Mouse (Mus musculus) Patski (cell line): ENCODE data around the gene Dpf3. TPM values are rescaled to one million over a fixed set of nuclear protein-coding genes. Genes with fewer than 3 reads are reported as not detected.

ENCODE experiments used
- ATAC-seq: fragments of 100-300 bp; one replicate; pipeline ENCODE4 v1.8.0; 2021
- CTCF ChIA-PET: fragments of 350-600 bp; sonication (Branson Sonifier 250); formaldehyde crosslinking; loops from one replicate; lab custom pipeline; 2022; ENCODE audit warnings: inconsistent platforms; lab: Charles Lee
- POLR2A ChIA-PET: fragments of 350-600 bp; sonication (Branson Sonifier 250); formaldehyde crosslinking; loops from one replicate; lab custom pipeline; 2022; ENCODE audit warnings: antibody characterized with exemption, inconsistent platforms; lab: Charles Lee
- DNase-seq: peaks from one replicate; pipeline ENCODE4 v3.0.0-alpha.2; 2011; ENCODE audit warnings: low read depth, low spot score
- H3K27me3 ChIP-seq: fragments of 371-371 bp; one replicate; pipeline ENCODE4 v1.5.1; 2021
- CTCF ChIP-seq: fragments of 100-300 bp; IDR thresholded peaks from one replicate; pipeline ENCODE4 v1.5.1; 2021
- in situ Hi-C: fragments of 300-500 bp; cut with MboI; formaldehyde crosslinking; loops from 3 replicates; pipeline ENCODE4 v1.11.1; 2018; ENCODE audit warnings: low pct_unique_long_range_greater_than_20kb, mixed read lengths
- polyA plus RNA-seq: library from polyadenylated mRNA; unstranded; gene quantifications from one replicate; pipeline ENCODE4 v1.2.3, GENCODE M21; 2021

Gene Dpf3
- polyA plus RNA-seq, 1 experiment from 2014 or later: 0.15 TPM

GRCm38 (mm10) chr12:83286496-83287492, 200.7 kb downstream of the Dpf3 start:
- POLR2A ChIA-PET: no interaction called here
- CTCF ChIA-PET: no interaction called here
- DNase-seq (no peak), ATAC-seq (no peak)
- peaks cover 6% of the 10 kb centered on the region for H3K27me3 ChIP-seq
- in situ Hi-C loops: no loop called here
- no peak for TF ChIP-seq CTCF

DNA sequence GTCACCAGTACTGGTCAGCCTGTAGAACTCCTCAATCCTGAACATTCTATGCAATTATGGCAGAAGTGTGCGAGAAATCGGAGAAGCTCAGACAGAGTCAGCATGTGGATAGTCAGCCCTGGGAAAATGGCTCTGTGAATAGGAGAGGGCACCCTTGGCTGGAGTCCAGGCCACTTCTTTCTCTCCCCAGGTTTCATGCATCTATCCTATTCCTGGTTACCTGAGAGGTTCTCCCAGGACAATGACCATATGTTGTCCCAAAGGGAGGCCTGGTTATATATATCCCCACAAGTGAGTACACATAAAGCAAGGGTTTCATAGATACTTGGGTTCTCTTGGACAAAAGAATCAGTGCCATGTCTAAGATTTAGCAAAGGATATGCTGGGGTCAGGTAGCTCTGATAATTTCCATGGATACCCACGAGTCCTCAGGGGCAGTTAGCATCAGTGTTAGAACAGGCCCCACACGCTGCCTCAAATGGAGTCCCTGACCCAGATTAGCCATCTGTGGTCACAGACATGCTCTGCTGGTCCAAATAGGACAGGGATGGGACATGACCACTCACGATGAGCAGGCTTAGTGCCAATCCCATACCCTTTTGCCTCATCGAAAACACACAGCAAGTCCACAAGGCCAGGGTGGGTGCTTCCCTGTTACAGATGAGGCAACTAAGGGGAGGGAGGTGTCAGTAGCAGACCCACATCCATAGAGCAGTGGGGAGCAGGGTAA, 203.8 kb downstream of the Dpf3 start:
- DNase-seq (no peak), ATAC-seq (no peak)
- POLR2A ChIA-PET: no interaction called here
- no peak for TF ChIP-seq CTCF
- CTCF ChIA-PET: no interaction called here
- peaks cover 9% of the 10 kb centered on the region for H3K27me3 ChIP-seq
- in situ Hi-C loops: no loop called here

- in situ Hi-C loops: no loop called here
- H3K27me3 ChIP-seq: peaks cover 29% of the 10 kb centered on the region
- ChIA-PET POLR2A (no interaction called here), CTCF (interaction anchor here (0.5 kb wide), 1 partner anchor 48 kb away, joined by 3 read pairs; no protein-coding TSS in a partner anchor)
- ATAC-seq (no peak), DNase-seq (no peak)
- no peak for TF ChIP-seq CTCF
Measured at GRCm38 (mm10) chr12:83277537-83278441, 209.7 kb downstream of the Dpf3 start.

DNA sequence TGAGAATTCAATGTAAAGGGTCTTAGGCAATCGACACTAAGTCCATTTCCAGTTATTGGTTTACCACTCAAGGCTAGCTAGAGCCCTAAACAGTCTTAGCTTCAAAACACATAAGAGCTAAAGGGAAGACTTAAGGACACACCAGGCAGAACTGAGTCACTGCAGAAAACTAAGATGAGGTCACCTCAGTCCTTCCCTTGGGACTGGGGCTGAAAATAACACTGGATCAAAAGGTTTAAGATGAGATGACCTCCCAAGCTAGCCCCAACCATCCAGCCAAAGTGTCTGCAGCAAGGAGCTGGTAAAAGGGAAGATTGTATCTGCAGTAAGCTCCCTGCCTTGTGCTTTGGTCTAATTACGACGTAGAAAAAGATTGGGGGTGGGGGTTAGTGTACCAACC, 216.3 kb downstream of the Dpf3 start:
- in situ Hi-C loops: no loop called here
- POLR2A ChIA-PET: interaction anchor here (0.5 kb wide), 1 partner anchor 135 kb away, joined by 4 read pairs; no protein-coding TSS in a partner anchor
- no peak for TF ChIP-seq CTCF
- CTCF ChIA-PET: no interaction called here
- DNase-seq (no peak), ATAC-seq (no peak)
- H3K27me3 ChIP-seq: peaks cover 36% of the 10 kb centered on the region

DNA sequence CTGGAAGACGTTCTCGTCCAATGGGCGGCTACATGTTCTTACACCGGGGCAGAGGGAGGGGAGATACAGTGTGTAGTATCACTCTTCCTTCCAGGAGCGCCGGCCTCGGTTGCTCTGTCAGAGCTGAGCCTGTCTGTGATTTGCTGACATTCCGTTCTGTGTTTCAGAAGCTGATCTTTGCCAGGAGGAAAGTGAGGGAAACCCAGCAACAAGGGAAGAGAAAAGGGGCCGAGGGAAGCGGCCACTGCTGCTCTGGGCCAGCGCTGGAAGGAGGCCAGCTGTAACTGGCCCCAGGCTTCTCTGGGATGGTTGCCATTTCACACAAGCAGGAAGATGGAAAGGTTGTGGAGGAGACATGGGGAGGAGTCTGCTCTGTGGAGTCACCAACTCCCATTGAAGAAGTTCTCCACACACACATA, 219.0 kb downstream of the Dpf3 start:
- no peak for TF ChIP-seq CTCF
- in situ Hi-C loops: no loop called here
- H3K27me3 ChIP-seq: peaks cover 38% of the 10 kb centered on the region
- ChIA-PET CTCF (no interaction called here), POLR2A (no interaction called here)
- ATAC-seq (no peak), DNase-seq (no peak)

DNA sequence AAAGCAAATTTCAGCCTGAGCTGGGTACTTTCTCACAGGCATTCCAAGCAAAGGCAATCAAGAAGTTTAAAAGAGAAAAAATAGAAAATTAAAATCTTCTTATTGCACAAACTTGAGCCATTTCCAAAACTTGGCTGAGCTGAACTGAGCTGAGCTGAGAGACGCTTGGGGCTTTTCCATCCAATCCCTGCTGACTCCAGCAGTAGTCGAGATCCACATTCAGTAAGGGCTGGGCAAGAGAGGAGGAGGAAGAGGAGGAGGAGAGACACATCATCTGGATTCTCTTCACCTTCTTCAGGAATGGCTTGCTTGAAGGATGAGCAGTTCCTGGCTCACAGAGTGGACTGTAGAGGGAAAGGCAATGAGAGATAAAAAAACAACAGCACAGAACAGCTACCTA, 227.0 kb downstream of the Dpf3 start:
- DNase-seq: no peak
- ChIA-PET CTCF (no interaction called here), POLR2A (no interaction called here)
- ATAC-seq: no peak
- in situ Hi-C loops: no loop called here
- TF ChIP-seq CTCF: no peak
- H3K27me3 ChIP-seq: peaks cover 30% of the 10 kb centered on the region

- no peak for ATAC-seq
- POLR2A ChIA-PET: no interaction called here
- in situ Hi-C loops: no loop called here
Measured at GRCm38 (mm10) chr12:83254399-83254798, 233.1 kb downstream of the Dpf3 start.

GRCm38 (mm10) chr12:83249066-83249465, 238.4 kb downstream of the Dpf3 start:
- TF ChIP-seq CTCF: no peak
- peaks cover 8% of the 10 kb centered on the region for H3K27me3 ChIP-seq
- ATAC-seq (no peak), DNase-seq (no peak)
- CTCF ChIA-PET: no interaction called here
- POLR2A ChIA-PET: no interaction called here
- in situ Hi-C loops: no loop called here

More at GRCm38 (mm10) chr12:83254399-83254798, 233.1 kb downstream of the Dpf3 start:
- H3K27me3 ChIP-seq: peaks cover 11% of the 10 kb centered on the region
- CTCF ChIA-PET: no interaction called here
- no peak for DNase-seq
- no peak for TF ChIP-seq CTCF

DNA sequence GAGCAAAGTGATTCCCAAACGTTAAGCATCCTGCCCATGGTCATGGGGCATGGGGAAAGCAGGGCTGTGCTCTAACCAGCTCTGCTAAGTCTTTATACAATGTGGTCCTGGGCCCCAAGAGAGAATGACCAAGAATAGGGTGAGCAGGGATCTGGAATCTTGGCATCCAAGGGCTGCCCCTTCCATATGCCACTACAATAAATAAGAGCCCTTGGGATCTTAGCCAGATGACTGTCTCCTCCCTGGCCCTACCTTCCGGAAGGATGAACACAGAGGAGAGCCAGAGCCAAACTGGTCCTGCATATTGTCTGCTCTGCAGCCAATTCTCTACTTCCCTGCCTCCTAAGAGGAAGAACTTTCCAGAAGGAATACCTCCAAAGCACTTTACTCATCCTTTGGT, 238.9 kb downstream of the Dpf3 start:
- DNase-seq (no peak), ATAC-seq (no peak)
- peaks cover 11% of the 10 kb centered on the region for H3K27me3 ChIP-seq
- ChIA-PET CTCF (no interaction called here), POLR2A (no interaction called here)
- no peak for TF ChIP-seq CTCF
- in situ Hi-C loops: no loop called here

- peaks cover 10% of the 10 kb centered on the region for H3K27me3 ChIP-seq
- ChIA-PET CTCF (no interaction called here), POLR2A (no interaction called here)
- in situ Hi-C loops: no loop called here
- ATAC-seq (no peak), DNase-seq (no peak)
- TF ChIP-seq CTCF: no peak
Measured at GRCm38 (mm10) chr12:83247669-83248068, 239.8 kb downstream of the Dpf3 start.
